Mouse (Mus musculus) erythroblast, embryonic 14.5 days (primary cell): Measurements from ENCODE around the gene Gm21961.

Experiments
- GATA1 ChIP-seq: IDR thresholded peaks from 2 replicates; pipeline ENCODE4 v1.6.1; 2012; ENCODE audit warnings: low read length, inconsistent platforms, mixed read lengths
- TAL1 ChIP-seq: IDR thresholded peaks from 3 replicates; pipeline ENCODE4 v1.6.1; 2012; ENCODE audit warnings: low read length, inconsistent platforms, mixed read lengths

- TF ChIP-seq GATA1 (no peak), TAL1 (no peak)
Observed at GRCm38 (mm10) chr15:65041999-65042398, 27.3 kb upstream of the Gm21961 start.
